Mouse (Mus musculus): ENCODE results near the gene Trip10. TPM values are rescaled to one million over a fixed set of nuclear protein-coding genes. Genes with fewer than 3 reads are reported as not detected.

The Trip10 gene
- total RNA-seq, 4 experiments from 2014 or later, result 117 to 154 (median 134) TPM

DNA sequence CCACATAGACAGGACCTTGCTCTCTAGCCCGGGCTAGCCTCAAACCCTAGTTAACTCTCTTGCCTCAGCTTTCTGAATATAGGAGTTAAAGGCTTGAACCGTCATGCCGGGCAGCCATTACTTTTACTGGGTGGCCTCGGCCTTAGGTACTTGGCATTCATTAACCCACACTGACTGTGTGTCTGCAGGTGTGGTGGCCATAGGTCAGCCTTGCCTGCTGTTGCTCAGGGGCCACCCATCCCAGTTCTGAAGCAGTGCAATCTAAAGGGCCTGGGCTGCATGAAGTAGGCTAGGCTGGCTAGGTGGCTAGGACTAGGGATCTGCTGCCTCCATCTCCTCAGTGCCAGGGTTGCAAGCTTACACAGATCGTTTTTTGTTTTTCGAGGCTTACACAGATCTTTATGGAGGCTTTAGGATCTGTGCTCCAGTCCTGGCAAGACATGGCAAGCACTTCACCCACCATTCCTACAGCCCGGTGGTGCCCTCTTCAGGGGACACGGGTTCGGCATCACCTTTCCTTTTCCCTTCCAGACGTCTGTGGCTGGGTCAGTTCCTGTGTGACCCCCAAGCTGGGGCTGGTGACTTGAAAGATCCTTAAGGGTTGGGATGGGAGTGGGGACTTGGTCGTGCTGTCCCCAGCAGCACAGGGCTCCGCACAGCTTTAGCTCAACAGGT is 14.9 kb upstream of the Trip10 start:
- DNase-seq (ENCODE audit: low spot score), result no peak

DNA sequence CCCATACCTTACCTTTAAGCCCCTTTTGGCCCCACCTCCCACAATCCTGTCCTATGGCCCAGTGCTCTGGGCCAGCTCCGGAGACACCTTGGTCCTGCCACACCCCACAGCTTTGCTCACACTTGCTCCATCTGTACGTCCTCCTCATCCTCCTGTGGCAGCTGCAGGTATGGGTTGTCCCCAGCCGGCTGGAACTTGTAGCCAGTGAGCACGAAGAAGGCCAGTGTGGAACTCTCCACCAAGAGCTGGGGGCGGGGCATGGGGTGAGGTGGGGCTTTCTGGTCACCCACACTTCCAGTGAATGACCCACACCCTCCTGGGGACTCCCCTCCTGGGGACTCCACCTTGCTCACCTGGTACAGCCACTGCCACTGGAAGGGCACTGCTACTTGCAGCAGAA is 13.5 kb upstream of the Trip10 start:
- no peak for DNase-seq (ENCODE audit: low spot score)

- DNase-seq (ENCODE audit: low spot score), result no peak
Measured at GRCm38 (mm10) chr17:57237181-57237580, 12.1 kb upstream of the Trip10 start.

GRCm38 (mm10) chr17:57243650-57244370 is 5.4 kb upstream of the Trip10 start:
- no peak for DNase-seq (ENCODE audit: low spot score)

DNA sequence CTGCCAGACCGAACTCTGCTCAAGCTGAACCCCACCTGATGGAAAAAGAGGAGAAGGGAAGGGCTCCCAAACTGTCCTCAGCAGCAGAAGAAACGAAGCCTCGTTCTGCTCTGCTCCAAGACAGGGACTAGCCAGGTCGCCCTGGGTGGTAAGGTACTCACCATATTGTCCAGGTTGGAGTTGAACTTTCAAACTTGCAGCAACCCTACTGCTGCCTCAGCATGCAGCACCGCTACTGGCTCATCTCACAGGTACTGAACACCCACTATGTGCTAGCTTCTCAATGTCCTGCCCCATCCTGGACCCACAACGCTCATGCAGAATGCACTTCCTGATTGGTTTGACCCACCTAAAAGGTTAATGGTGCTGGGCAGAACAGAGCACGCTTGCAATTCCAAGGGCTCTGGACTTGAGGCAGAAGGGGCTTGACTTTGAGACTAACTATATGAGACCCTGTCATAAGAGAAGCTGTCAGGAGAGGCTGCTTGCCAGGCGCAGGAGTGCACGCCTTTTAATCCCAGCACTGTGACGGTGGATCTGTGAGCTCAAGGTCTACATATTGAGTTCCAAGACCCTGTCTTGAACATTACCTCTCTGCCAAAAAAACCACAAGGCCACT is 3.8 kb upstream of the Trip10 start:
- no peak for DNase-seq (ENCODE audit: low spot score)

- DNase-seq (ENCODE audit: low spot score), result no peak
Measured at GRCm38 (mm10) chr17:57246663-57247392, 2.4 kb upstream of the Trip10 start.

GRCm38 (mm10) chr17:57247393-57248200 is 1.7 kb upstream of the Trip10 start:
- peak; percentile 100 for DNase-seq (ENCODE audit: low spot score)

- DNase-seq (ENCODE audit: low spot score), result peak; percentile 88
Measured at GRCm38 (mm10) chr17:57248201-57248699, 1.0 kb upstream of the Trip10 start, which contains the start of gene Gpr108. Gene Gpr108, minus strand, starts transcription at chr17:57248446.

GRCm38 (mm10) chr17:57248771-57249170 is 484 bp upstream of the Trip10 start:
- DNase-seq (ENCODE audit: low spot score), result no peak

GRCm38 (mm10) chr17:57250461-57251160 is 1.4 kb downstream of the Trip10 start:
- peak; percentile 70 for DNase-seq (ENCODE audit: low spot score)

DNA sequence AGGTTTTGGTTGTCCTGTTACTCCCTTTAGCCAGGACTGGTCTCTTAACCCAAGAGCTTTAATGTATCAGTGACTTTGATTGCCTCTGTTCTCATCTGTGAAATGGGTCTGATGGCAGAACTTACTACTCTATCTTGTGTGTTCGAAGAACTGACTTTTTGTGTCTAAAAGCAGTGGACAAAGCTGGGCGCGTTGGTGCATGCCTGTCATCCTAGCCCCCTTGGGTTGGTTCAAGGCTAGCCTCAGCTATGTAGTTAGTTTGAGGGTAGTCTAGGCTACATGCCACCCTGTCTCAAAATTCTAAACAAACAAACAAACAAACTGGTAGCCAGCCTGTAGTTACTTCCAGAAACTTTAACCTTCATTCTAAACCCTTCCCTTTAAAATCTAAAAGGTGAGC is 2.2 kb downstream of the Trip10 start:
- DNase-seq (ENCODE audit: low spot score), result no peak

GRCm38 (mm10) chr17:57253306-57253705 is 4.1 kb downstream of the Trip10 start:
- DNase-seq (ENCODE audit: low spot score), result no peak

DNA sequence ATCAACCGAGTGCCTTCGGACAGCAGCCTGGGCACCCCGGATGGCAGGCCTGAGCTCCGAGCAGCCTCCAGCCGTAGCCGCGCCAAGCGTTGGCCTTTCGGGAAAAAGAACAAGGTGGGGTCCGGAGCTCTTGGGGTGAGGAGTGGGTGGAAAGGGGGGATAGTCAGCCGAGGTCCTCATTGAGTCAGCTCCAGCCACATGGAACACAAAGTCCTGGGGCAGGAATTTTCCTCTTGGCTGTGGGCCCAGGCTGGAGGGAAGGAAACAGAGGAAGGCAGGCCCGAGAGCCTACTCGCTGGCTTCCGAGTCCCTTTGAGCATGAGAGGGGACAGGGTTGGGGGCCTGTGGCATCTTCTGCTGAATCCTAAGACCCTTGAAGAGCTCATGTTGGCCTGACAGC is 6.1 kb downstream of the Trip10 start:
- peak; percentile 60 for DNase-seq (ENCODE audit: low spot score)

- DNase-seq (ENCODE audit: low spot score), result no peak
Measured at GRCm38 (mm10) chr17:57256921-57257485, 7.7 kb downstream of the Trip10 start.

GRCm38 (mm10) chr17:57258191-57258590 is 8.9 kb downstream of the Trip10 start:
- DNase-seq (ENCODE audit: low spot score), result no peak

GRCm38 (mm10) chr17:57259742-57260141 is 10.5 kb downstream of the Trip10 start:
- peak; percentile 81 for DNase-seq (ENCODE audit: low spot score)

DNA sequence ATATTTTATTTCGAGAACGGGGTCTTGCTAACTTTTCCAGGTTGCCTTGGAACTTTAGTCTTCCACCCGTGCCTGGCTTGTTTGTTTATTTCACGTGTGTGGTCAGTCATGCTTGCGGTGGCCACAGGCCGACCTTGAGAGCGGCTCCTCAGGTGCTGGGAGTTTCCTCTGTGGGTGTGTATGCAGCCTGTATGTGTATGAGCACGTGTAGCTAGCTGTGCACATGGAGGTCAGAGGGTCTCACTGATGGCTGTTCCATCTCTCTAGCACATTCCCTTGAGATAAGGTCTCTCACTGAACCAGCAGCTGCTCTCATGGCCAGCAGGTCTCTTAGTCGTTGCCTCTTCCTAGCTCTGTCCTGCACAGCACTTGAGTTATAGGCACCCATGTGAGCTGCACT is 11.1 kb downstream of the Trip10 start:
- no peak for DNase-seq (ENCODE audit: low spot score)

GRCm38 (mm10) chr17:57261286-57261685 is 12.0 kb downstream of the Trip10 start:
- DNase-seq (ENCODE audit: low spot score), result no peak

DNA sequence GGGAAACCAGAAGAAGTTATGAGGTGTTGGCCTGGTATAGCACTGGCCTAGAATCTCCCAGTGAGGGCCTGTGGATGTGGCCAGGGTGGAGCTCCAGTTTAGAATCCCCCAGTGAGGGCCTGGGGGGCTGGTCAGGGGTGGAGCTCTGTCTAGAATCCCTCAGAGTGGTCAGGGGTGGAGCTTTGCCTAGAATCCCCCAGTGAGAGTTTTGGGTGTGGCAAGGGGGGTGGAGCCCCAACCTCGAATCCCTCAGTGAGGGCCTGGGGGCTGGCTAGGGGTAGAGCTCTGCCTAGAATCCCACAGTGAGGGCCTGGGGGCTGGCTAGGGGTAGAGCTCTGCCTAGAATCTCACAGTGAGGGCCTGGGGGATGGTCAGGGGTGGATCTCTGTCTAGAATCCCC is 12.5 kb downstream of the Trip10 start:
- DNase-seq (ENCODE audit: low spot score), result no peak

All from heart, adult 8-10 months (tissue).